In the genomic region with DNA sequence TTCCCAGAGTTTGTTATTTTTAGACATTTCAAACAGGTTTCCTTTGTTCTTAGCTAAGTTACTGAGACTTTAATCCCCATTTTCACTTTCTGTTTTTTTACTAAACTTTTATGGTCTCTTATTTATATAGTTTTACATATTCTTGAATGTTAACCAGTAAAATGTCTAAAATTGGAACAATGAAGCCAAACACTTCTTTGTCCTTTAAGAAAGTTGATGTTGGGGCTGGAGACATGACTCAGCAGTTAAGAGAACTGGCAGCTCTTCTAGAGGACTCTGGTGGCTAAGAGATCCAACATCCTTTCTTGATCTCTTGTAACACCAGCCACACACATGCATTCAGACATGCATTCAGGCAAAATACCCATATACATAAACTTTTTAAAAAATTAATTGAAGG, we compare ENCODE assay signal across 16 mouse cellular contexts. TPM values are rescaled to one million over a fixed set of nuclear protein-coding genes. Genes with fewer than 3 reads are reported as not detected.
DNase-seq lines count a peak whose midpoint lies in the region; ATAC-seq lines count a peak whose summit lies in the region.
"Had no signal": no experiment of that assay in that cellular context is flagged by ENCODE, and none has a peak within 500 bp of the region (broad histone marks: within the 10 kb centered on the region; RNA-seq: fewer than 3 reads in every experiment).

No protein-coding gene starts in this region.

- no peaks in the 10 kb centered on the region for H3K27me3 ChIP-seq in heart, embryonic 12.5 days (replicated peaks)
- H3K27me3 ChIP-seq in megakaryocyte, embryonic 14.5 days (replicated peaks), result no peaks in the 10 kb centered on the region
- H3K27me3 ChIP-seq in midbrain, embryonic 10.5 days (ENCODE audit: low read depth, poor library complexity, severe bottlenecking), result no peaks in the 10 kb centered on the region
- H3K27me3 ChIP-seq: embryonic facial prominence, embryonic 12.5 days; forebrain, embryonic 15.5 days; limb, embryonic 13.5 days had no signal

- no peak overlapping the region for H3K4me2 ChIP-seq in heart, embryonic 12.5 days
- H3K4me2 ChIP-seq: embryonic facial prominence, embryonic 12.5 days; forebrain, embryonic 15.5 days; limb, embryonic 13.5 days had no signal

- 0 out of 2 replicates have a peak, but pooled peaks cover 2% of the 10 kb centered on the region for H3K9me3 ChIP-seq in heart, embryonic 12.5 days (replicated peaks)
- no peaks in the 10 kb centered on the region for H3K9me3 ChIP-seq in megakaryocyte, embryonic 14.5 days
- no peaks in the 10 kb centered on the region; the same call in 1 of the 2 replicates for H3K9me3 ChIP-seq in midbrain, embryonic 10.5 days (replicated peaks)
- H3K9me3 ChIP-seq: forebrain, embryonic 15.5 days had no signal

- H3K9ac ChIP-seq in heart, embryonic 12.5 days, result no peak overlapping the region
- H3K9ac ChIP-seq: embryonic facial prominence, embryonic 12.5 days; forebrain, embryonic 15.5 days; limb, embryonic 13.5 days had no signal

- peak; percentile 28 for DNase-seq in heart, adult 8-10 months (ENCODE audit: low spot score)
- peak; percentile 8 for DNase-seq in c-Kit-negative CD71-positive TER-119-positive erythroid progenitor cells, embryonic 14.5 days (ENCODE audit: low read depth, low spot score)
- no peak for DNase-seq in midbrain, embryonic 10.5 days (ENCODE audit: low spot score)
- DNase-seq in embryo, embryonic 9.5 days (ENCODE audit: extremely low spot score), result no peak
- DNase-seq: cerebellum, adult 9-11 months; gastrocnemius, postnatal 36 days; kidney, postnatal 10 days; lung, postnatal 10 days had no signal

- no peak for ATAC-seq in heart, embryonic 12.5 days (ENCODE audit: insufficient number of reproducible peaks, low FRiP score)
- ATAC-seq in megakaryocyte, adult 5-6 weeks (ENCODE audit: poor library complexity, severe bottlenecking), result no peak
- ATAC-seq: activated CD4-positive, CD25-positive, alpha-beta regulatory T cell, adult 4 months; CD4-positive, CD25-positive, alpha-beta regulatory T cell, adult 4 months; forebrain, embryonic 15.5 days had no signal

- no peak overlapping the region for H3K27ac ChIP-seq in heart, embryonic 12.5 days (ENCODE audit: poor library complexity, severe bottlenecking)
- no peak overlapping the region for H3K27ac ChIP-seq in midbrain, embryonic 10.5 days (replicated peaks)
- H3K27ac ChIP-seq: embryonic facial prominence, embryonic 12.5 days; forebrain, embryonic 15.5 days; limb, embryonic 13.5 days had no signal

- no peak overlapping the region for H3K4me3 ChIP-seq in heart, embryonic 12.5 days
- peak overlapping the region; percentile 5 for H3K4me3 ChIP-seq in megakaryocyte, embryonic 14.5 days (replicated peaks)
- no peak overlapping the region for H3K4me3 ChIP-seq in midbrain, embryonic 10.5 days
- H3K4me3 ChIP-seq: embryonic facial prominence, embryonic 12.5 days; forebrain, embryonic 15.5 days; limb, embryonic 13.5 days had no signal

- no peaks in the 10 kb centered on the region for H3K4me1 ChIP-seq in heart, embryonic 12.5 days (replicated peaks)
- H3K4me1 ChIP-seq in megakaryocyte, embryonic 14.5 days, result peaks cover 51% of the 10 kb centered on the region
- H3K4me1 ChIP-seq in midbrain, embryonic 10.5 days, result peaks cover 7% of the 10 kb centered on the region
- H3K4me1 ChIP-seq: embryonic facial prominence, embryonic 12.5 days; forebrain, embryonic 15.5 days; limb, embryonic 13.5 days had no signal

- peaks cover 53% of the 10 kb centered on the region for H3K36me3 ChIP-seq in heart, embryonic 12.5 days
- peaks cover 65% of the 10 kb centered on the region for H3K36me3 ChIP-seq in megakaryocyte, embryonic 14.5 days (replicated peaks; ENCODE audit: low read length)
- H3K36me3 ChIP-seq in midbrain, embryonic 10.5 days, result peaks cover 92% of the 10 kb centered on the region

RNA-seq across cellular contexts. Expression of a gene that starts 14.1 kb away (rescaled TPM):
- 10 to 100 TPM in 2 of 4 experiments, 1 to 10 TPM in 2; 9.6 to 13.5 (median 10.5) TPM for total RNA-seq in heart, adult 8-10 months (2022)
- polyA plus RNA-seq in heart, embryonic 12.5 days (2016; fragmentation: Nextera tagmentation; extraction: Ambion mirVana), result 71.4 and 73.9 TPM in 2 replicates
- 5.8 and 11.6 TPM in 2 replicates for polyA plus RNA-seq in megakaryocyte, embryonic 14.5 days (2012; ENCODE audit: insufficient read depth, low replicate concordance)
- 32.5 and 36.9 TPM in 2 replicates for total RNA-seq in megakaryocyte, adult 5-6 weeks (2015)
- total RNA-seq in megakaryocyte, adult 5-6 weeks (2017), result 33.3 and 46.3 TPM in 2 replicates
- 136 and 146 TPM in 2 replicates for polyA plus RNA-seq in midbrain, embryonic 10.5 days (2016; fragmentation: Nextera tagmentation; extraction: Ambion mirVana)

RNA-seq across cellular contexts. Expression of a gene that starts 52.8 kb away (rescaled TPM):
- 10 to 100 TPM; 31.7 to 35.3 (median 32.7) TPM for total RNA-seq in heart, adult 8-10 months (2022)
- 27.0 and 30.5 TPM in 2 replicates for polyA plus RNA-seq in heart, embryonic 12.5 days (2016; fragmentation: Nextera tagmentation; extraction: Ambion mirVana)
- 18.5 and 35.6 TPM in 2 replicates for polyA plus RNA-seq in megakaryocyte, embryonic 14.5 days (2012; ENCODE audit: insufficient read depth, low replicate concordance)
- total RNA-seq in megakaryocyte, adult 5-6 weeks (2015), result 80.3 and 94.6 TPM in 2 replicates
- 85.4 and 86.1 TPM in 2 replicates for total RNA-seq in megakaryocyte, adult 5-6 weeks (2017)
- polyA plus RNA-seq in midbrain, embryonic 10.5 days (2016; fragmentation: Nextera tagmentation; extraction: Ambion mirVana), result 28.5 and 31.4 TPM in 2 replicates

RNA-seq across cellular contexts. Expression of a gene that starts 53.1 kb away (rescaled TPM):
- under 1 TPM; 0.06 to 0.38 (median 0.22) TPM for total RNA-seq in heart, adult 8-10 months (2022)
- polyA plus RNA-seq in heart, embryonic 12.5 days (2016; fragmentation: Nextera tagmentation; extraction: Ambion mirVana), result 6.1 and 6.7 TPM in 2 replicates
- 0.30 TPM in 1 of 2 replicates, not detected in the other for polyA plus RNA-seq in megakaryocyte, embryonic 14.5 days (2012; ENCODE audit: insufficient read depth, low replicate concordance)
- total RNA-seq in megakaryocyte, adult 5-6 weeks (2015), result 7.2 and 7.9 TPM in 2 replicates
- total RNA-seq in megakaryocyte, adult 5-6 weeks (2017), result 11.7 and 13.0 TPM in 2 replicates
- polyA plus RNA-seq in midbrain, embryonic 10.5 days (2016; fragmentation: Nextera tagmentation; extraction: Ambion mirVana), result 10.0 and 10.1 TPM in 2 replicates

Comparison
In these comparisons a context has a peak if more than half of its experiments do, and no peak if none do; other contexts are left out.
1. DNase-seq: peak in heart, adult 8-10 months (single experiment) and c-Kit-negative CD71-positive TER-119-positive erythroid progenitor cells, embryonic 14.5 days (single experiment); none in midbrain, embryonic 10.5 days (single experiment) and embryo, embryonic 9.5 days (single experiment).